ENCODE assay signal across 10 mouse cellular contexts in the genomic region with DNA sequence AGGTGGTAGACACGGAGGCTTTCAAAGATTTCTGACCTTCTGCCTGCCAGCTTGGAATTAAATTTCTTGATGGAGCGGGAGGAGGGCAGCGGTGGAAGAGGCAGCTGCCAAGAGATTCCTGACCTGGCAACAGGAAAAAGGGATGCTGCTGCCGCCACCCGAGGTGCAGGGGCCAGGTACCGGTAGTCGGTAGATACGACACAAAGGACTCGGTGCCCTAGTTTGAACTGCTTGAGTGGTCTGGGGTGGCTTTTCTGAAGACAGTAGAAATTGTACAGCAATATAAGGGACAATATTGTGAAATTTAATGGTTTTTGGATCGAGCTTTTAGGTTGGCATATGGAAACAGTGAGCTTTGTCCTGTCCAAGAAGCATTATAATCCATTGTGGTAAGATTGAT.
DNase-seq lines count a peak whose midpoint lies in the region; ATAC-seq and TF ChIP-seq lines count a peak whose summit lies in the region.
"Had no signal": no experiment of that assay in that cellular context is flagged by ENCODE, and none has a peak within 500 bp of the region (broad histone marks: within the 10 kb centered on the region; RNA-seq: fewer than 3 reads in every experiment).

No protein-coding gene starts in this region.

- 72% methylated on average over 10 of the region's 10 CpGs for WGBS in forebrain, embryonic 12.5 days
- WGBS in forebrain, postnatal 0 days: 62% methylated on average over 10 of the region's 10 CpGs
- WGBS in kidney, embryonic 16.5 days: 46% methylated on average over 10 of the region's 10 CpGs
- 61% methylated on average over 10 of the region's 10 CpGs for WGBS in hindbrain, embryonic 14.5 days

- no peak overlapping the region for H3K27ac ChIP-seq in forebrain, embryonic 12.5 days
- H3K27ac ChIP-seq in forebrain, postnatal 0 days (ENCODE audit: low read depth, low read length): no peak overlapping the region
- H3K27ac ChIP-seq in kidney, embryonic 16.5 days (ENCODE audit: low read length): no peak overlapping the region
- no peak overlapping the region for H3K27ac ChIP-seq in hindbrain, embryonic 14.5 days
- H3K27ac ChIP-seq: embryonic facial prominence, embryonic 12.5 days; liver, embryonic 14.5 days had no signal

- no peaks in the 10 kb centered on the region for H3K36me3 ChIP-seq in forebrain, embryonic 12.5 days (replicated peaks)
- no peaks in the 10 kb centered on the region for H3K36me3 ChIP-seq in forebrain, postnatal 0 days (ENCODE audit: insufficient read depth)
- H3K36me3 ChIP-seq in kidney, embryonic 16.5 days (ENCODE audit: insufficient read depth, low read length): no peaks in the 10 kb centered on the region
- no peaks in the 10 kb centered on the region for H3K36me3 ChIP-seq in hindbrain, embryonic 14.5 days (replicated peaks; ENCODE audit: control insufficient read depth, insufficient read depth)
- H3K36me3 ChIP-seq: embryonic facial prominence, embryonic 12.5 days had no signal

- 0 out of 2 replicates have a peak, but pooled peaks cover 3% of the 10 kb centered on the region for H3K4me1 ChIP-seq in forebrain, embryonic 12.5 days
- H3K4me1 ChIP-seq in forebrain, postnatal 0 days (ENCODE audit: insufficient read depth): no peaks in the 10 kb centered on the region
- H3K4me1 ChIP-seq in kidney, embryonic 16.5 days (ENCODE audit: insufficient read depth, low read length): no peaks in the 10 kb centered on the region
- no peaks in the 10 kb centered on the region for H3K4me1 ChIP-seq in hindbrain, embryonic 14.5 days (replicated peaks; ENCODE audit: control insufficient read depth, insufficient read depth, low read length)
- H3K4me1 ChIP-seq: embryonic facial prominence, embryonic 12.5 days had no signal

- H3K4me3 ChIP-seq in forebrain, embryonic 12.5 days (replicated peaks): no peak overlapping the region
- no peak overlapping the region for H3K4me3 ChIP-seq in forebrain, postnatal 0 days (ENCODE audit: low read depth, low read length)
- no peak overlapping the region for H3K4me3 ChIP-seq in kidney, embryonic 16.5 days (ENCODE audit: low read length)
- H3K4me3 ChIP-seq in hindbrain, embryonic 14.5 days (replicated peaks; ENCODE audit: low read length): no peak overlapping the region
- H3K4me3 ChIP-seq: embryonic facial prominence, embryonic 12.5 days had no signal

- H3K9ac ChIP-seq in forebrain, embryonic 12.5 days: no peak overlapping the region
- no peak overlapping the region for H3K9ac ChIP-seq in forebrain, postnatal 0 days
- H3K9ac ChIP-seq in kidney, embryonic 16.5 days (replicated peaks; ENCODE audit: low read length): no peak overlapping the region; the same call in 1 of the 2 replicates
- H3K9ac ChIP-seq in hindbrain, embryonic 14.5 days: no peak overlapping the region
- H3K9ac ChIP-seq: embryonic facial prominence, embryonic 12.5 days; liver, embryonic 14.5 days had no signal

- no peak for DNase-seq in forebrain, postnatal 0 days
- no peak for DNase-seq in kidney, postnatal 10 days
- peak; percentile 5 for DNase-seq in 416B (ENCODE audit: low read depth)
- DNase-seq in hindbrain, embryonic 14.5 days (ENCODE audit: low spot score): no peak
- no peak for DNase-seq in gastrocnemius, adult 8-10 months (ENCODE audit: low spot score in 2 of 2)
- DNase-seq in gastrocnemius, postnatal 4 days (ENCODE audit: low spot score in 2 of 2): no peak

- no peaks in the 10 kb centered on the region for H3K9me3 ChIP-seq in forebrain, embryonic 12.5 days
- no peaks in the 10 kb centered on the region for H3K9me3 ChIP-seq in forebrain, postnatal 0 days (ENCODE audit: low read length)
- no peaks in the 10 kb centered on the region for H3K9me3 ChIP-seq in kidney, embryonic 16.5 days (ENCODE audit: low read length)
- H3K9me3 ChIP-seq in hindbrain, embryonic 14.5 days (ENCODE audit: control insufficient read depth, low read length): no peaks in the 10 kb centered on the region
- H3K9me3 ChIP-seq: embryonic facial prominence, embryonic 12.5 days had no signal

- H3K27me3 ChIP-seq in forebrain, embryonic 12.5 days: no peaks in the 10 kb centered on the region
- H3K27me3 ChIP-seq in forebrain, postnatal 0 days (ENCODE audit: insufficient read depth, low read length): no peaks in the 10 kb centered on the region
- no peaks in the 10 kb centered on the region for H3K27me3 ChIP-seq in kidney, embryonic 16.5 days (ENCODE audit: insufficient read depth, low read length)
- no peaks in the 10 kb centered on the region for H3K27me3 ChIP-seq in hindbrain, embryonic 14.5 days (ENCODE audit: control insufficient read depth, insufficient read depth, low read length)
- H3K27me3 ChIP-seq: embryonic facial prominence, embryonic 12.5 days had no signal

- no peak overlapping the region for H3K4me2 ChIP-seq in forebrain, embryonic 12.5 days
- no peak overlapping the region for H3K4me2 ChIP-seq in forebrain, postnatal 0 days (ENCODE audit: low read depth)
- peak overlapping the region; percentile 31 for H3K4me2 ChIP-seq in kidney, embryonic 16.5 days (replicated peaks; ENCODE audit: low read depth, low read length)
- 0 out of 2 replicates have a peak overlapping the region, but pooled peaks have one; percentile 7 for H3K4me2 ChIP-seq in hindbrain, embryonic 14.5 days (replicated peaks)

- no peak for TF ChIP-seq CTCF in forebrain, postnatal 0 days (IDR thresholded peaks at IDR 0.05; ENCODE audit: low read depth)

- ATAC-seq in forebrain, embryonic 12.5 days (ENCODE audit: low FRiP score): peak; percentile 54; the same call in 1 of the 2 replicates
- no peak for ATAC-seq in forebrain, postnatal 0 days
- ATAC-seq in kidney, embryonic 16.5 days (ENCODE audit: low FRiP score, low TSS enrichment): peak; percentile 50
- peak; percentile 38; the same call in 1 of the 2 replicates for ATAC-seq in hindbrain, embryonic 14.5 days (ENCODE audit: low FRiP score)

Comparison
In these comparisons a context has a peak if more than half of its experiments do, and no peak if none do; other contexts are left out.
1. H3K4me2 ChIP-seq: peak in kidney, embryonic 16.5 days (single experiment) and hindbrain, embryonic 14.5 days (single experiment); none in forebrain, embryonic 12.5 days (single experiment) and forebrain, postnatal 0 days (single experiment).